Mouse (Mus musculus): ENCODE measurements at regions not wholly inside any gene's neighbourhood (a gene's known extent, or its start where the extent isn't known, plus 50 kb on each side); places are given as distances from the start of the nearest gene placed in this dataset.

DNA sequence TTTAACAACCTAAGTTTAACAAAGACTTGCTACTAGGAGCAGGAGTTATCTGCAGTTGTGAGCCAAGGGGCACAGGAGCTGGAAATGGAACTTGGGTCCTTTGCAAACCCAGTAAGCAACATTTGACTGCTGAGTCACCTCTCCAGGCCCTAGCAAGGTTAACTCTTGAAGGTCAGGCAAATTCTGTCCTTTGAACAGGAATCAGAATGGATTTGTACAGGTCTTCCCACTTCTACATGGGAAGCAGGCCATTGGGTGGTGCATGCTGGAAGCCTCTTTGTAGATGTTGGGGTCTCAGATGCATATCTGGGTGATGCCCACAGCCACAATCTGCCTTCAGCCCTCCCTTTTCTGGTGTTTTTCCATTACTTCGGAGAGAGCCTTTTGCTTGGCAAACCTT, 255.3 kb downstream of the Icos start:
- peaks cover 10% of the 10 kb centered on the region for H3K4me1 ChIP-seq
- 80% methylated on average over 1 of the region's 1 CpGs for WGBS
- no peaks in the 10 kb centered on the region for H3K9me3 ChIP-seq
- H3K27ac ChIP-seq (replicated peaks): no peak overlapping the region
- H3K27me3 ChIP-seq: no peaks in the 10 kb centered on the region; the same call in 1 of the 2 replicates
- ATAC-seq (ENCODE audit: low FRiP score, low read depth): no peak
- no peak overlapping the region for H3K9ac ChIP-seq (replicated peaks)
- no peak overlapping the region for H3K4me2 ChIP-seq (replicated peaks)
- H3K4me3 ChIP-seq: no peak overlapping the region
- H3K36me3 ChIP-seq: no peaks in the 10 kb centered on the region

GRCm38 (mm10) chr1:61233476-61234297, 256.0 kb downstream of the Icos start:
- WGBS: 19% methylated on average over 10 of the region's 10 CpGs
- Histone ChIP-seq H3K9me3 (no peaks in the 10 kb centered on the region), H3K27ac (replicated peaks) (peak overlapping the region; percentile 2; the same call in 1 of the 2 replicates), H3K27me3 (no peaks in the 10 kb centered on the region; the same call in 1 of the 2 replicates), H3K4me2 (replicated peaks) (peak overlapping the region; percentile 34), H3K9ac (replicated peaks) (no peak overlapping the region), H3K4me1 (peaks cover 10% of the 10 kb centered on the region), H3K4me3 (no peak overlapping the region), H3K36me3 (no peaks in the 10 kb centered on the region)
- ATAC-seq (ENCODE audit: low FRiP score, low read depth): no peak

DNA sequence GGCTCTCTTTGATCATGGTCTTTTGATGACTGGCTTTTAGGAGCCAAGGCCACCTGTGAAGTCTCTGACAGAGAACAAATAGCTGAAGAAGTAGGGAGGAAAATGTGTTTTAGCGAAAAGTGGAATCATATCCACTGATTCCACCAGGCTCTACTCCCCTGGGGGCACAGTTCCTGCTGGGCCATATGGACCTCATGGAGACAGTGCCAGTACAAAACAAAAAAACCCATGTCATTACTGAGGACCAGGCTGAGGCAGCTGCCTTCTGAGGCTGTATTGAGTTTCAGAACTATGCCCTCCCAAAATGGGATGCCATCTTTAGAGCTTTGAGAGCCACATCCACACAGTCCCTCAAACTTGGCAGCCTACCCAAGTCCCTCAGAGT, 256.6 kb downstream of the Icos start:
- peaks cover 10% of the 10 kb centered on the region for H3K4me1 ChIP-seq
- H3K9ac ChIP-seq (replicated peaks): no peak overlapping the region
- no peaks in the 10 kb centered on the region for H3K9me3 ChIP-seq
- 11% methylated on average over 1 of the region's 1 CpGs for WGBS
- peak overlapping the region; percentile 34 for H3K4me2 ChIP-seq (replicated peaks)
- H3K4me3 ChIP-seq: no peak overlapping the region
- H3K36me3 ChIP-seq: no peaks in the 10 kb centered on the region
- ATAC-seq (ENCODE audit: low FRiP score, low read depth): no peak
- no peaks in the 10 kb centered on the region; the same call in 1 of the 2 replicates for H3K27me3 ChIP-seq
- peak overlapping the region; percentile 2; the same call in 1 of the 2 replicates for H3K27ac ChIP-seq (replicated peaks)

DNA sequence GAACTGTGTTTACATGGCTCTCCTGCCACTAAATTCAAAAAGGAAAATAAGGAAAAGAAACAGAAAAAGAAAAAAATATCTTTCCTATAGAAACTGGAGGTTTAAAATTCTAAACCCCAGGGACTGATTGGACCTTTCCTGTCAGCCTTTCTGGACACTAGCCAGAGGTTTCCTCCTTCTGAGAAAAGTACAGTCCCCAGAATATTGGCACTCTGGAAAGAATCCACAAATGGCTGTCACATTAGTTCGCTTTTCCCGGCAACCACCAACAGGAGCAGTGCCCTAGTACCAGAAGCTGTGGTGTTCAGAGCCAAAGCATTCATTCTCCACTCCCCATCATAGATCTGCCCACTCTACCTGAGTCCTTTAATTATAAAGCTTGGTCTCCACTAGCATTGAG, 258.8 kb downstream of the Icos start:
- Histone ChIP-seq H3K4me2 (replicated peaks) (no peak overlapping the region), H3K27ac (replicated peaks) (no peak overlapping the region), H3K9me3 (no peaks in the 10 kb centered on the region), H3K9ac (replicated peaks) (no peak overlapping the region), H3K4me3 (no peak overlapping the region), H3K4me1 (peaks cover 10% of the 10 kb centered on the region), H3K27me3 (no peaks in the 10 kb centered on the region), H3K36me3 (no peaks in the 10 kb centered on the region)
- ATAC-seq (ENCODE audit: low FRiP score, low read depth): no peak
- WGBS: 91% methylated on average over 2 of the region's 2 CpGs

DNA sequence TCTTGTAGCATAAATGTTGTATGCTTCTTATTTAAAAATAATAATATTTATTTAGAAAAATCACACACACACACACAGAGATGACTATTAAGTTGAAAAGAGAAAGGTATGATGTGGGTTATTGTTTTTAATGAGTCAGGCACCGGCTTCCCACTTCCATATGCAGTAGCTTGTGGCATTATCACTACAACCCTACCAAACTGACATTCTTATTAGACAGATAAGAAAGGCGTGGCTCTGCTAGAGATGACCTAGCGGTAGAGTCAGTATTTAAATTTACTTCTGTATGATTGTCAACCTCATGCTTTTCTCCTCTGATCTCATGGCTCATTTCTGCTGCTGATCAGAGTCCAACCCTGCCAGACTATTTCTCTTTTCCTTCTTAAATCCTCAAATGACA, 260.9 kb downstream of the Icos start:
- no peak overlapping the region for H3K4me2 ChIP-seq (replicated peaks)
- no peak overlapping the region for H3K9ac ChIP-seq (replicated peaks)
- H3K27ac ChIP-seq (replicated peaks): no peak overlapping the region
- ATAC-seq (ENCODE audit: low FRiP score, low read depth): no peak
- H3K4me1 ChIP-seq: peaks cover 8% of the 10 kb centered on the region
- H3K4me3 ChIP-seq: no peak overlapping the region
- no peaks in the 10 kb centered on the region for H3K27me3 ChIP-seq
- no peaks in the 10 kb centered on the region for H3K36me3 ChIP-seq
- 89% methylated on average over 3 of the region's 3 CpGs for WGBS
- no peaks in the 10 kb centered on the region for H3K9me3 ChIP-seq

- H3K4me3 ChIP-seq: no peak overlapping the region
- ATAC-seq (ENCODE audit: low FRiP score, low read depth): no peak
- no peak overlapping the region for H3K27ac ChIP-seq (replicated peaks)
- H3K9me3 ChIP-seq: no peaks in the 10 kb centered on the region
- no peak overlapping the region for H3K4me2 ChIP-seq (replicated peaks)
- no peak overlapping the region for H3K9ac ChIP-seq (replicated peaks)
- H3K36me3 ChIP-seq: no peaks in the 10 kb centered on the region
- H3K27me3 ChIP-seq: peaks cover 21% of the 10 kb centered on the region
- no peaks in the 10 kb centered on the region for H3K4me1 ChIP-seq
Observed at GRCm38 (mm10) chr1:61257561-61257960, 279.8 kb downstream of the Icos start.

GRCm38 (mm10) chr1:61263466-61263865, 285.7 kb downstream of the Icos start:
- WGBS: 60% methylated on average over 10 of the region's 10 CpGs
- ATAC-seq (ENCODE audit: low FRiP score, low read depth): no peak

DNA sequence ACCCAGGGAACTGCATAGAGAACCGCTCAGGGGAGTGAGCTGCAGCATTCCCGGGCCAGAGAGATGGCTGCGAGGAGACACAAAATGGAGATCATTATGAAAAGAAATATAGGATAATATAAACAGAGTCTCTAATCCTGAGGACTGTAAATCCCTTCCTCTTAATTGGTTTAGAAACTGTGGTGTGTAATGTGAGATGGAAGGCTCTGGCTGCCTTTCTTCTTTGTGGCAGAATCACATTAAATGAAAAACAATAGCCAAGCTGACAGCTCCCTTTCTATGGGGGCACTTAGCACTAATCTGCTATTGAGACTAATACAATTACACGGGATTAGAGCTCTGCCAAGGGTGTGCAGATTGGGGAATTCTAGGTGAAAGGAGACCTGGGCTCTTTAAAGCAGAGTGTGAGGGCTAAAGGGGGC, 288.0 kb downstream of the Icos start:
- peaks cover 46% of the 10 kb centered on the region for H3K27me3 ChIP-seq
- no peaks in the 10 kb centered on the region for H3K9me3 ChIP-seq
- ATAC-seq (ENCODE audit: low FRiP score, low read depth): peak; percentile 88
- no peak overlapping the region for H3K4me3 ChIP-seq
- WGBS: 4% methylated on average over 4 of the region's 4 CpGs
- H3K4me2 ChIP-seq (replicated peaks): peak overlapping the region; percentile 17; the same call in 1 of the 2 replicates
- H3K36me3 ChIP-seq: no peaks in the 10 kb centered on the region
- peak overlapping the region; percentile 52 for H3K27ac ChIP-seq (replicated peaks)
- H3K4me1 ChIP-seq: peaks cover 22% of the 10 kb centered on the region
- no peak overlapping the region for H3K9ac ChIP-seq (replicated peaks)

More at GRCm38 (mm10) chr1:61263466-61263865, 285.7 kb downstream of the Icos start:
- no peaks in the 10 kb centered on the region for H3K9me3 ChIP-seq
- no peak overlapping the region for H3K27ac ChIP-seq (replicated peaks)
- no peak overlapping the region for H3K9ac ChIP-seq (replicated peaks)
- H3K4me2 ChIP-seq (replicated peaks): no peak overlapping the region
- no peaks in the 10 kb centered on the region for H3K36me3 ChIP-seq
- H3K4me3 ChIP-seq: no peak overlapping the region
- peaks cover 22% of the 10 kb centered on the region for H3K4me1 ChIP-seq
- H3K27me3 ChIP-seq: peaks cover 50% of the 10 kb centered on the region

DNA sequence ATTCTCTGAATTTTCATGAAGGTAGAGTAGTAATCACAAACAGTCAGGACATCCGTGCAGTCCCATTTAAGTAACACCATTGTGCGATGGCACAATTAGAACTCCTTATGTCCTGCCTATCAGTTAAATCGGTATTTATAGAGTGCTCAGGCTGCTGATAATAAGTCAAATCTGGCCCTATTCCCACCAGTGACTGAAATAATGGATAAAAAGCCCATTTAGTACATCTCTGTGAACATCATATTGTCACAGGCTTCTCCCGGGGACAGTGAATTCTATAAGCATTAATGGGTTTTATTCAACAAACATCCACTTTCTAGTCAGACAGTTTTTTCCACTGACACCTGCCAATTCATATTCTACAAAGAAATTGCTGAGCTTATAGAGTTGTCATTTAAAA, 296.1 kb downstream of the Icos start:
- no peaks in the 10 kb centered on the region for H3K4me1 ChIP-seq
- no peak for ATAC-seq (ENCODE audit: low FRiP score, low read depth)
- no peak overlapping the region for H3K27ac ChIP-seq (replicated peaks)
- no peak overlapping the region for H3K4me3 ChIP-seq
- no peaks in the 10 kb centered on the region for H3K9me3 ChIP-seq
- no peak overlapping the region for H3K9ac ChIP-seq (replicated peaks)
- no peak overlapping the region for H3K4me2 ChIP-seq (replicated peaks)
- peaks cover 16% of the 10 kb centered on the region; the same call in 1 of the 2 replicates for H3K27me3 ChIP-seq
- 78% methylated on average over 4 of the region's 4 CpGs for WGBS
- H3K36me3 ChIP-seq: no peaks in the 10 kb centered on the region

- 88% methylated on average over 1 of the region's 1 CpGs for WGBS
- Histone ChIP-seq H3K4me2 (replicated peaks) (no peak overlapping the region), H3K4me3 (no peak overlapping the region), H3K9me3 (no peaks in the 10 kb centered on the region), H3K27me3 (peaks cover 16% of the 10 kb centered on the region; the same call in 1 of the 2 replicates), H3K27ac (replicated peaks) (no peak overlapping the region), H3K36me3 (no peaks in the 10 kb centered on the region), H3K9ac (replicated peaks) (no peak overlapping the region), H3K4me1 (no peaks in the 10 kb centered on the region)
- ATAC-seq (ENCODE audit: low FRiP score, low read depth): no peak
Observed at GRCm38 (mm10) chr1:61274244-61274643, 296.5 kb downstream of the Icos start.

GRCm38 (mm10) chr1:61277170-61277710, 299.5 kb downstream of the Icos start:
- WGBS: 89% methylated on average over 4 of the region's 4 CpGs
- Histone ChIP-seq H3K4me2 (replicated peaks) (no peak overlapping the region), H3K4me1 (no peaks in the 10 kb centered on the region), H3K9ac (replicated peaks) (no peak overlapping the region), H3K27me3 (peaks cover 8% of the 10 kb centered on the region; the same call in 1 of the 2 replicates), H3K27ac (replicated peaks) (no peak overlapping the region), H3K4me3 (no peak overlapping the region), H3K36me3 (no peaks in the 10 kb centered on the region), H3K9me3 (no peaks in the 10 kb centered on the region)
- no peak for ATAC-seq (ENCODE audit: low FRiP score, low read depth)

GRCm38 (mm10) chr1:61288185-61288584, 310.5 kb downstream of the Icos start:
- Histone ChIP-seq H3K4me1 (no peaks in the 10 kb centered on the region; the same call in 1 of the 2 replicates), H3K27me3 (no peaks in the 10 kb centered on the region), H3K4me2 (replicated peaks) (no peak overlapping the region), H3K27ac (replicated peaks) (no peak overlapping the region), H3K4me3 (no peak overlapping the region), H3K9me3 (no peaks in the 10 kb centered on the region), H3K9ac (replicated peaks) (no peak overlapping the region), H3K36me3 (no peaks in the 10 kb centered on the region)
- ATAC-seq (ENCODE audit: low FRiP score, low read depth): no peak
- WGBS: 87% methylated on average over 3 of the region's 3 CpGs

All from midbrain, embryonic 12.5 days (tissue).